Mouse (Mus musculus) neural tube, embryonic 12.5 days (tissue): Measurements from ENCODE around the gene Taf10. TPM values are rescaled to one million over a fixed set of nuclear protein-coding genes. Genes with fewer than 3 reads are reported as not detected.
"Not testable (repeated sequence)": the region's sequence is repeated elsewhere in the genome, so short reads cannot be mapped to it uniquely, and the experiment has no call there.

Source experiments
- ATAC-seq: fragments of 200-750 bp; cut with Nextera tagmentation; 2 replicates; pipeline ENCODE4 v1.8.0; 2017; ENCODE audit warnings: low read depth, mild to moderate bottlenecking, moderate TSS enrichment, moderate library complexity; ENCODE audit not compliant: low FRiP score
- H3K27ac ChIP-seq: fragments of 300-500 bp; sonication (generic); 2 replicates; pipeline ENCODE4 v1.5.1; 2016
- H3K27me3 ChIP-seq: fragments of 300-500 bp; sonication (generic); replicated peaks from 2 replicates; pipeline ENCODE4 v1.6.1; 2016; ENCODE audit warnings: mild to moderate bottlenecking
- H3K36me3 ChIP-seq: fragments of 300-500 bp; sonication (generic); 2 replicates; pipeline ENCODE4 v1.6.1; 2016; ENCODE audit warnings: mild to moderate bottlenecking
- H3K4me1 ChIP-seq: fragments of 300-500 bp; sonication (generic); 2 replicates; pipeline ENCODE4 v1.6.1; 2016
- H3K4me2 ChIP-seq: fragments of 300-500 bp; sonication (generic); replicated peaks from 2 replicates; pipeline ENCODE4 v1.6.1; 2016; ENCODE audit warnings: mild to moderate bottlenecking
- H3K4me3 ChIP-seq: fragments of 300-500 bp; sonication (generic); 2 replicates; pipeline ENCODE4 v1.5.1; 2016
- H3K9ac ChIP-seq: fragments of 300-500 bp; sonication (generic); 2 replicates; pipeline ENCODE4 v1.6.1; 2016; ENCODE audit warnings: mild to moderate bottlenecking
- H3K9me3 ChIP-seq: fragments of 300-500 bp; sonication (generic); 2 replicates; pipeline ENCODE4 v1.6.1; 2016; ENCODE audit warnings: mild to moderate bottlenecking
- WGBS: fragments of 180-500 bp; shearing (Covaris S2); methylation state at CpG from one replicate; pipeline ENCODE4 v1.1.7; 2016; 5-methylcytosine and 5-hydroxymethylcytosine counted together
- polyA plus RNA-seq: library from polyadenylated mRNA; unstranded; fragments of >200 nt; fragmentation: Nextera tagmentation; extraction: Ambion mirVana; gene quantifications from 2 replicates; pipeline ENCODE4 v1.2.1, GENCODE M21; 2016

Gene Taf10
- polyA plus RNA-seq, 1 experiment from 2014 or later, result 171 TPM

DNA sequence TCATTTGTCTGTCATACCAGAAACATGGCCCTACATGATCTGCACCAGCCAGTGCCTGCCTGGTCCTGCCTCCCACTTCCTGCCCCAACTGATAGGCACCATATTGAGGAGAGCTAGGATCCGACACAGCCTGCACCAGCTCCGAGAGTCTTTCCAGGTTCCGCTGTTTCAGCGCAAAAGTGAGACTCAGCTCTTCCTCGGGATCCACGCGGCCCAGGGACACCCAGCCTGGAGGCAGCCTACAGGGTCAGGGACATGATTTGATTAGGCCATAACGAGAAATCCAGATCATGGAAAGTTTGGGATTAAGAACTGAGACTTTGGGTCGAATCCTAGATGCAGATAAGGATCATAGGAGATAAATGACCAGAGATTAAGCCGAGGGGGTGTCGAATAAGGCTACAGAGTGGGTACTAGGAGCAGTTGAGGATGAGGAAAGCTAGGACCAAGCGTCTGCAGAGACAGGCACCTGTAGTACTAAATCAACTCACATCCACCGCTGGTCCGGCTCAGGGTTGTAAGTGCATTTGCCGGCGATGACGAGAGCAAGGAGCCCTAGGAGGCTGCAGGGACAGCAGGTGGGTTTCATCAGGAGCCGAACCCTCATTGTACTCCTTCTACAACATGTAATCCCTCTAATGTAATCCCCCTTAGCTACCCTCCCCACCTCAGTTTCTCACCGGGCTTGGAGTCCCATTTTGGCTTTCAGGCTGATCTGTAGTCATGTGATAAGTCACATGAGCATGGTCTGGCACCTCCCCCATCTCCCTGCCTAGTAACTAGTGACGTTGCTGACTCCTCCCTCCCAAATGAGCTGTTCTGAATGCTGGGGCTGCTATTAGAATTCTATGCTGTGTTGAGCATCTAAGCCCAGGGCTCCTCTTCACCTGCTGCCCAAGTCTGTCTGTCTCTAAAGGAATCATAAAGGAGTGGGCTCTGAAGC lies 7.6 kb upstream of the Taf10 start, which contains the start of gene Tpp1:
TSS of gene Tpp1 (minus strand) at position 745 of the 943 bp plus-strand sequence.
- Histone ChIP-seq H3K4me1 (peaks cover 7% of the 10 kb centered on the region), H3K4me3 (peak within 1 kb of the TSS; percentile 46), H3K27ac (no peak within 1 kb of the TSS), H3K27me3 (no peaks in the 10 kb centered on the region), H3K4me2 (peak within 1 kb of the TSS; percentile 70), H3K36me3 (peaks cover 66% of the 10 kb centered on the region), H3K9me3 (no peaks in the 10 kb centered on the region), H3K9ac (peak within 1 kb of the TSS; percentile 60)
- WGBS, result 27% methylated on average over 20 of the region's 20 CpGs
- peak; percentile 94 for ATAC-seq

DNA sequence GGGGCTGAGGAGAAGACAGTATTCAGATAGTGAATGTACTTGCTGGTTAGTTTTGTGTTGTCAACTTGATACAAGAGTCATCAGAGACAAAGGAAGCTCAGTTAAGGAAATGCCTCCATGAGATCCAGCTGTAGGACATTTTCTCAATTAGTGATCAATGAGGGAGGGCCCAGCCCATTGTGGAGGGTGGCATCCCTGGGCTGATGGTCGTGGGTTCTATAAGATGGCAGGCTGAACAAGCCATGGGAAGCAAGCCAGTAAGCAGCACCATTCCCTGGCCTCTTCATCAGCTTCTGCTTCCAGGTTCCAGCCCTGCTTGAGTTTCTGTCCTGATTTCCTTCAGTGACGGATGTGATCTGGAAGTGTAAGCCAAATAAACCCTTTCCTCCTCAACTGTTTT lies 3.6 kb upstream of the Taf10 start:
- Histone ChIP-seq H3K27ac (no peak overlapping the region), H3K4me2 (no peak overlapping the region), H3K9me3 (no peaks in the 10 kb centered on the region), H3K4me1 (peaks cover 16% of the 10 kb centered on the region), H3K9ac (no peak overlapping the region), H3K4me3 (no peak overlapping the region), H3K27me3 (no peaks in the 10 kb centered on the region), H3K36me3 (peaks cover 37% of the 10 kb centered on the region)
- 81% methylated on average over 2 of the region's 2 CpGs for WGBS
- ATAC-seq, result no peak

DNA sequence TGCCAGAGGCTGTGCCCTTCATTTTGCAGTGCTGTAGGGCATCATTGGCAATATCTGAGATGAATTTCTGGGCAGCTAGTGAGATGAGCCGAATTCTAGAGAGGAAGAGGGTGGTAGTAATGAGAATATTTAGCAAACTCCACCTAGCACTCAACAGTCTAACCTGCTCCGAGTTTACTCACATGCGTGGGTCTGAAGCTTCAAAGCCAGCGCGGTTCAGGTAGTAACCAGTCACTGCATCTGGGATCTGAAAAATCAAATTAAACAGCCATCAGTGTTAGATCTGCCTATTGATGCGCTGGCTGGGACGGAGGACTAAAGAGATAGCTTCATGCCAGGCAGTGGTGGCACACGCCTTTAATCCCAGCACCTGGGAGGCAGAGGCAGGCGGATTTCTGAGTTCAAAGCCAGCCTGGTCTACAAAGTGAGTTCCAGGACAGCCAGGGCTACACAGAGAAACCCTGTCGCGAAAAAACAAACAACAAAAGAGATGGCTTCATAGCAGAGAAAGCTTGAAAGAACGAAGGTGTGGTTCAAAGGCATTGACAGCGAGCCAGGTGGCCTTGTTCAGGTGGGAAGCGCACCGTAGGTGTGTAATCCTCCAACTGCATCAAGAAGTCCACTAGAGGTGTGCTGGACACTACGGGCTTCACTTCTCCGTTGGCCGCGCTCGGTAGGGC lies 775 bp downstream of the Taf10 start:
- Histone ChIP-seq H3K9ac (peak overlapping the region; percentile 97), H3K4me2 (peak overlapping the region; percentile 92), H3K4me3 (peak overlapping the region; percentile 99), H3K4me1 (peaks cover 15% of the 10 kb centered on the region), H3K36me3 (peaks cover 54% of the 10 kb centered on the region)
- H3K27me3 ChIP-seq, ATAC-seq, H3K27ac ChIP-seq, H3K9me3 ChIP-seq: not testable (repeated sequence)
- 34% methylated on average over 20 of the region's 20 CpGs for WGBS

DNA sequence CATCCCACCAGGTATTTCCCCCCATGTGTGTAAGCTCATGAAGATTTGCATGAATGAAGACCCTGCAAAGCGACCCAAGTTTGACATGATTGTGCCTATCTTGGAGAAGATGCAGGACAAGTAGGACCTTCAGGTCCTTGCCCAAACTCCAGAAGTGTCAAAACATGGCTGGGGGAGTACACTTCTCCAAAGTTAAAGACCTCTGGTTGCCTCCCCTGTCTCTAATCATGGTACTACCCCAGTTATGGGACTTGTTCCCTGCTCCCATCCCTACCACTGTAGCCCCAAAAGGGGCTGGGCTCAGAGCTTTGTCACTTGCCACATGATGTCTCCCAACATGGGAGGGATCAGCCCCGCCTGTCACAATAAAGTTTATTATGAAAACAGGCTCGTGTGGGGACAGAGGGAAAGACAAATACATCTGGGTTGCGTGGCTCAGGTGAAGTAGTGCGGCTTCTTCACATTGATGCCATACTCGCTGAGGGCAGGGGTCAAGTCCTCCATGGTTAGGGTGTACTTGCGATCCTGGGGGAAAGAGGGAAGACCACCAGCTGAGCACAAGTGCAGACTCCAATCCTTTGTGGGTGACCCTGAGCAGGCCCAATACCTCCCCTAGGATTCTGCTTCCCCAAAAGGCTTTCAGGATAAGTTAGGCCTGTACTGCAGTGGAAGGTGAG lies 1.5 kb downstream of the Taf10 start:
- H3K4me3 ChIP-seq, H3K27me3 ChIP-seq, H3K9ac ChIP-seq, ATAC-seq, H3K27ac ChIP-seq, H3K9me3 ChIP-seq: not testable (repeated sequence)
- Histone ChIP-seq H3K36me3 (peaks cover 50% of the 10 kb centered on the region), H3K4me1 (peaks cover 17% of the 10 kb centered on the region), H3K4me2 (peak overlapping the region; percentile 92)
- 90% methylated on average over 7 of the region's 7 CpGs for WGBS

DNA sequence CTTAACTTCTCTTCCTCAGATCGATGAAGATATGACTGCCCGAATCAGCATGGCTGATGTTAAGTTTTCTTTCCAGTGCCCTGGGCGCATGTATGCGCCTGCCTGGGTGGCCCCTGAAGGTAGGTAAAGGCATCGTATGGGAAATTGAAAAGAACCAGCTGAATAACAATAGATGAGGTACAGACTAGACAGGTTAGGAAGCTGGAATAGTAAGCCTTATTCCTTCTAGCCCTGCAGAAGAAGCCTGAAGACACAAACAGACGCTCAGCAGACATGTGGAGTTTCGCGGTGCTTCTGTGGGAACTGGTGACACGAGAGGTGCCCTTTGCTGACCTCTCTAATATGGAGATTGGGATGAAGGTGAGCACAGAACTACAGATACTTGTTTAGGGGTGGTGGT lies 2.2 kb downstream of the Taf10 start:
- Histone ChIP-seq H3K9ac (no peak overlapping the region), H3K4me2 (no peak overlapping the region), H3K27me3 (no peaks in the 10 kb centered on the region), H3K4me1 (peaks cover 21% of the 10 kb centered on the region), H3K9me3 (no peaks in the 10 kb centered on the region), H3K27ac (no peak overlapping the region), H3K36me3 (peaks cover 45% of the 10 kb centered on the region), H3K4me3 (no peak overlapping the region)
- WGBS, result 95% methylated on average over 9 of the region's 9 CpGs
- no peak for ATAC-seq

DNA sequence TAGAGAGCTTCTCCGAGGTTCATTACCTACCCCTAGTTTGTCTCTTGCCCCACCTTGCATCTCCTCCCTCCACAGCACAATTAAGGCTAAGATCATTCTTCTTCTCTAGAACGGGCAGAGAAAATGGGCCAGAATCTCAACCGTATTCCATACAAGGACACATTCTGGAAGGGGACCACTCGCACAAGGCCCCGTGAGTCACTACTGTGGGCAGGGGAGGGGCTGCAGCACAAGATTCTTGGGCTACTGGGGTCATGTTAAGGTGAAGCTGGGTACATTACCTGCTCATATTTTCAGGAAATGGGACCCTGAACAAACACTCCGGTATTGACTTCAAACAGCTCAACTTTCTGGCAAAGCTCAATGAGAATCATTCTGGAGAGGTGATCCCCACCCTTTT lies 3.3 kb downstream of the Taf10 start:
- Histone ChIP-seq H3K4me1 (peaks cover 22% of the 10 kb centered on the region), H3K9ac (no peak overlapping the region), H3K9me3 (no peaks in the 10 kb centered on the region), H3K4me2 (no peak overlapping the region), H3K4me3 (no peak overlapping the region), H3K27me3 (no peaks in the 10 kb centered on the region), H3K27ac (no peak overlapping the region), H3K36me3 (peaks cover 36% of the 10 kb centered on the region)
- ATAC-seq, result no peak
- 88% methylated on average over 6 of the region's 6 CpGs for WGBS

DNA sequence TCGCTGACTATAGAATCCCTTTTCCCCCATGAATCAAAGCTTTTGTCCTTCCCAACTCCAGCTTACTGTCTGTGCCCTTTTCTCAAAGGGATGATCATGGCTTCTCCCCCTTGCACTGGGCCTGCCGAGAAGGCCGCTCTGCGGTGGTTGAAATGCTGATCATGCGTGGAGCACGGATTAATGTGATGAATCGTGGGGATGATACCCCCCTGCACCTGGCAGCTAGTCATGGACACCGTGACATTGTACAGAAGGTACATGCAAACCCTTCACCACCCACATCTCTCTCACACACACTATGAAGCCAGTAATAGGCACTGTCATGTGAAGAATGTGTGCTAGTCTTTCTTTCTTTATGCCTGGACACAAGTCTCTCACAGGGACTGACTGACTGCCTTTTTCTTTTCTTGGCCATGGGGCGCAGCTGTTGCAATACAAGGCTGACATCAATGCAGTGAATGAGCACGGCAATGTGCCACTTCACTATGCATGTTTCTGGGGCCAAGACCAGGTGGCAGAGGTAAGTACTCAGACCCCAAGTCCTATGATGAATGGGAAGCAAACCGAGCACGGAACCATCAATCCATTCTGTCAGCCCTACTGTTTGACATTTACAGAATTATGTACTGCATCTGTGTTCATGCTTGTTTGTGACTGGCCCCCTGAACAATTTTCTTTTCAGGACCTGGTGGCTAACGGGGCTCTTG lies 3.9 kb downstream of the Taf10 start:
- no peak overlapping the region for H3K4me2 ChIP-seq
- no peak overlapping the region for H3K9ac ChIP-seq
- no peaks in the 10 kb centered on the region for H3K9me3 ChIP-seq
- no peak overlapping the region for H3K27ac ChIP-seq
- no peak overlapping the region for H3K4me3 ChIP-seq
- no peaks in the 10 kb centered on the region for H3K27me3 ChIP-seq
- peaks cover 26% of the 10 kb centered on the region for H3K4me1 ChIP-seq
- H3K36me3 ChIP-seq, result peaks cover 36% of the 10 kb centered on the region
- ATAC-seq, result no peak
- 79% methylated on average over 13 of the region's 13 CpGs for WGBS

DNA sequence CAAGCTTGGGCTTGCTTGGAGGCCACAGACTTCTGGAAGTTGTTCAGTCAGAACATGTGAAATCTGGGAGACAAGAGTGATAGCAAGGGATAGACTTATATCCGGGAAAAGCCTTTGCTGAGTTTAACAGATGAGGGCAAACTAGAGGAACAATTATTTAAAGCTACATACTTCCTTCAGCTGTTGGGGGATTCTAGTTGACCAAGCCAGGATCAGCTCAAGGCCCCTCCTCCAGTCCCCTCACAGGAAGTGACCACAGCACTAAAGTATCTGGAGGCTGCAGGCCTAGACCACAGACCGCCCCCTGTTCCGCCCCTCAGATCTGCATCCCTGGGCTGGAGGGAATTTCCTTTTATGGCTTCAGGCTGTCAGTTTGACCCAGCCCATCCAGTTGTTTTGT lies 5.2 kb downstream of the Taf10 start:
- peaks cover 45% of the 10 kb centered on the region for H3K36me3 ChIP-seq
- WGBS, result 34% methylated on average over 3 of the region's 3 CpGs
- peaks cover 26% of the 10 kb centered on the region for H3K4me1 ChIP-seq
- no peak overlapping the region for H3K27ac ChIP-seq
- no peak for ATAC-seq
- no peak overlapping the region for H3K9ac ChIP-seq
- no peak overlapping the region for H3K4me3 ChIP-seq
- no peaks in the 10 kb centered on the region for H3K9me3 ChIP-seq
- H3K27me3 ChIP-seq, result no peaks in the 10 kb centered on the region
- H3K4me2 ChIP-seq, result peak overlapping the region; percentile 27

DNA sequence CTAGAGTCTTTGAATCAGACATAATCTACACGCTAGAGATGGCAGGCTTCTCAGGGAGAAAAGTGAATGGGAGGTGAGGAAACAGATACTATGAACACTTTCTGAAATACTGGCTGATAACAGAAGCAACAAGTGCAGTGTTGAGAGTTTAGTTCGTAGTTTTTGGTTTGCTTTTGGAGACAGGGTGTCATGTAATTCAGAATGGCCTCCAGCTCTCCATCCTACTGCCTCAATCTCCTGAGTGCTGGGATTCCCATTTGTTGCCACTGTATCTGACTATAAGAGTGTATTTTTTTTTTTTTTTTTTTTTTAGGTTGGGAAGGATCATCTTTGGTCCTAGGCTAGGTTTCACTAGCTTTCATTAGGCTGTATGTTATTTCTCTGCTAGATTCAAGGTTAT lies 5.9 kb downstream of the Taf10 start:
- Histone ChIP-seq H3K4me3 (no peak overlapping the region), H3K9me3 (no peaks in the 10 kb centered on the region), H3K9ac (no peak overlapping the region), H3K27me3 (no peaks in the 10 kb centered on the region), H3K4me1 (peaks cover 21% of the 10 kb centered on the region), H3K4me2 (peak overlapping the region; percentile 87), H3K36me3 (peaks cover 51% of the 10 kb centered on the region), H3K27ac (no peak overlapping the region)
- 81% methylated on average over 2 of the region's 2 CpGs for WGBS
- ATAC-seq, result no peak

DNA sequence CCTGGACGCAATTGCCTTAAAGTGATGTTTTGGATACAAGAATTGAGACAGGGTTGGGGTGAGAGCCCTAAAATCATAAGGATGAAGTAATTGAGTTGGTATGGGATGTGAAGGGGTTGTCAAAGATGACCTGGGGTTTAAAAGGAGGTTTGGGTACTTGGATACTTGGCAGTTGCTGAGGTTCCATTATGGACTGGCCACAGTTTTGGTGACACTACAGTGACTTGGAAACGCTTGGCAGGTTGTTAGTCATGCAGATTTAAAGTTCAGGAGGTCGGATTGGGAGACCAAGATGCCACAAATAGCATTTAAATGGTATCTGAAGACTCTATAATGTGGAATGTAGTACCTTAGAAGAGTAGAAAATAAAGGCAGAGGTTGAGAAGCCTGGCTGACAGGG lies 6.5 kb downstream of the Taf10 start:
- no peak overlapping the region for H3K27ac ChIP-seq
- H3K4me2 ChIP-seq, result peak overlapping the region; percentile 87
- 33% methylated on average over 3 of the region's 3 CpGs for WGBS
- peak overlapping the region; percentile 82 for H3K4me3 ChIP-seq
- ATAC-seq, result no peak
- peaks cover 16% of the 10 kb centered on the region for H3K4me1 ChIP-seq
- no peaks in the 10 kb centered on the region for H3K27me3 ChIP-seq
- peak overlapping the region; percentile 44; the same call in 1 of the 2 replicates for H3K9ac ChIP-seq
- H3K9me3 ChIP-seq, result no peaks in the 10 kb centered on the region
- H3K36me3 ChIP-seq, result peaks cover 52% of the 10 kb centered on the region

DNA sequence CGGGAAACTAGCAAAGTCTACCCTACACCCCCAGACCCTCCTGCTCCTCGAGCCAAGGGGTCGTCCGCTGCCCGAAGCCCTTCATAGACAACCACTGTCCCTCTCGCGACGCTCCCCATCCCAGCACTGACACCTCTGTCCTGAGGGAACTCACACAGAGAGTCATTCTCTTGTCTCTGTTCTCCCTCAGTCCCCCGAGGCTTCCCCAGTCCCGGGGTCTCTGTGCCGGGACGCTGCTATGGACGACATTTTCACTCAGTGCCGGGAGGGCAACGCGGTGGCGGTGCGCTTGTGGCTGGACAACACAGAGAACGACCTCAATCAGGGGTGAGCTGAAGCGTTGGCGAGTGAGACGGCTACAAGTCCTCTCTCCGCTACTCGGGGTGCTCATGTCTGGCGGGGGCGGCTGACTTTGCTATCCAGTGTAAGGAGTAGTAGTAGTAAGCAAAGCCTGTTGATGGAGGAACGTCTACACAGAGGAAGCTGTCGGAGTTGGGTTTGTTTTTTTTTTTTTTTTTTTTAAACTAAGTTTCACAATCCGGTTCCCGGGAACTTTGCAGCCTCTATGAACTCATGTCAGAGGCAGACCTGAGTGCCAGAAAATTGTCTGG lies 7.1 kb downstream of the Taf10 start, which contains the start of gene Rrp8:
TSS of gene Rrp8 (minus strand) at position 475 of the 611 bp plus-strand sequence.
- Histone ChIP-seq H3K4me3 (peak within 1 kb of the TSS; percentile 82), H3K4me2 (peak within 1 kb of the TSS; percentile 87), H3K4me1 (peaks cover 16% of the 10 kb centered on the region), H3K36me3 (peaks cover 52% of the 10 kb centered on the region), H3K27ac (peak within 1 kb of the TSS; percentile 50), H3K27me3 (no peaks in the 10 kb centered on the region), H3K9me3 (no peaks in the 10 kb centered on the region), H3K9ac (peak within 1 kb of the TSS; percentile 70)
- peak; percentile 56; the same call in 1 of the 2 replicates for ATAC-seq
- WGBS, result under 1% methylated on average over 30 of the region's 30 CpGs
